Mouse (Mus musculus): ENCODE measurements at regions not wholly inside any gene's neighbourhood (a gene's known extent, or its start where the extent isn't known, plus 50 kb on each side); places are given as distances from the start of the nearest gene placed in this dataset.

GRCm38 (mm10) chr12:77151471-77151870, 86.5 kb upstream of the Fut8 start:
- TF ChIP-seq POLR2A (IDR thresholded peaks at IDR 0.05; ENCODE audit: low read depth, low read length) = no peak
- TF ChIP-seq CTCF (IDR thresholded peaks at IDR 0.05; ENCODE audit: extremely low read depth, insufficient read depth, insufficient read length, insufficient replicate concordance) = no peak
